Mouse (Mus musculus): ENCODE measurements around the gene Thra.

GRCm38 (mm10) chr11:98721458-98722226 lies 18.8 kb upstream of the Thra start:
- TF ChIP-seq EP300 (IDR thresholded peaks at IDR 0.05; ENCODE audit: low read depth), result peak; percentile 86
- peak; percentile 63 for TF ChIP-seq CTCF (IDR thresholded peaks at IDR 0.05; ENCODE audit: low read depth)
